Mouse (Mus musculus) hematopoietic stem cell, adult 5-6 weeks (primary cell): ENCODE data around the gene Uba6. TPM values are rescaled to one million over a fixed set of nuclear protein-coding genes. Genes with fewer than 3 reads are reported as not detected.

Experiments
- ATAC-seq, 2 experiments: fragments of 125-278 bp in 1 of 2; replicated peaks in 1 of 2; 2 replicates each; pipeline ENCODE4 v1.8.0; 2016 to 2017; ENCODE audit warnings: inconsistent platforms in 2 of 2, mild to moderate bottlenecking in 2 of 2, moderate number of reproducible peaks in 2 of 2, low read depth in 1 of 2, moderate TSS enrichment in 1 of 2; ENCODE audit not compliant: low FRiP score in 2 of 2, poor library complexity in 2 of 2, severe bottlenecking in 2 of 2, insufficient read depth in 1 of 2, low TSS enrichment in 1 of 2
- total RNA-seq: library from RNA; stranded (forward); fragments of 172-1452, 232-1000 nt; gene quantifications from 2 replicates; pipeline ENCODE4 v1.2.3, GENCODE M21; 2017

Uba6 gene
- total RNA-seq, 1 experiment from 2014 or later = 48.4 TPM

DNA sequence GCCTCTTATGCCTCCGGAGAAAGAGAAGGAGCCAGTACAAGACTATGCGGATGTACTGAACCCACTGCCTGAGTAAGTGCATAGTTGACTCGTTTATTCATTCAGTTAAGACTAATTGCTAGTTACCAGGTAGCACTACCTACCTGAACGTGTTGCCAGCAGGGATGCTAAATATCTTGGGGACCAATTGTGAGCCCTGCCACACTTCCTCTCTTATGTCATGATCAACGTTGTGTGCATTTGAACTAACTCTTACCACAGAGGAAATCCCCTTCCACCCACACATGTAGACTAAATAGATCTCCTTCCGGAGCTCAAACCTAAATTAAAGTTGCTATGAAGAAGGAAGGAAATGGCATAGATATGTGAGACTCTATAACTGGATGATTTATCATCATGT lies 85.9 kb downstream of the Uba6 start:
- ATAC-seq = peak; percentile 92 to 93

DNA sequence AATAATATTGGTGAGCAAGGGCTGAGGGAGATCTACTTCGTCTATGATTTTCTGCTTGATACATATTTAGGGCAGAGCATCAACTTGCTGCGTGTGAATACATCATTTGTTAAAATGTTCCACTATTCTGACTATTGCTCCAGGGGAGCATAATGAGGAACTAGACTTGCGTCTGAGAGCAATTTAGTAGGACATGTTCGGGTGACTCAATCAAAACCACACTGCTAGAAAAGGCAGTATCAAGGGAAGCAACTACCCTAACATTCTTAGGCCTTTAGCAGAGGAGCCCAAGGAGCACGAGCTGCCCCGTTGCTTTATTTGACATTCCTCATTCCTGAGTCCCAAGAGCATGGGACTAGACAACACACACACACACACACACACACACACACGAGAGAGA lies 87.6 kb downstream of the Uba6 start:
- peak; percentile 79 to 81 for ATAC-seq

DNA sequence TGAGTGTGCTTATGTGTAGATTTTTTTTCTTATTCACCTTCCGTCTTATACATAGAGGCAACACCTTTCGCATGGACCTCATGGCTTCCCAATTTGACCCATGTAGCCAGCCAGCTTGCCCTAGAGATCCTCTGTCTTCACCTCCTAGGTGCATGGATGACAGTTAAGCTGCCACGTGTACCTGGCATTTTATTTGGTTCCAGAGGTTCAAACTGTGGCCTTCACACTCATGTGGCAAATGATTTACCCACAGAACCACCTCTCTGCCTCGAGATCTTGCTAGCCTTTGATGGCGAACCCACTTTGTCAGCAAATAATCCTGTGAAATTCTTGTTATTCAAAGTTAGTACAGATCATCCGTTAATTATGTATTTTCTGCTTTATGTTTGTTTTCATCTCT lies 88.6 kb downstream of the Uba6 start:
- no peak for ATAC-seq

DNA sequence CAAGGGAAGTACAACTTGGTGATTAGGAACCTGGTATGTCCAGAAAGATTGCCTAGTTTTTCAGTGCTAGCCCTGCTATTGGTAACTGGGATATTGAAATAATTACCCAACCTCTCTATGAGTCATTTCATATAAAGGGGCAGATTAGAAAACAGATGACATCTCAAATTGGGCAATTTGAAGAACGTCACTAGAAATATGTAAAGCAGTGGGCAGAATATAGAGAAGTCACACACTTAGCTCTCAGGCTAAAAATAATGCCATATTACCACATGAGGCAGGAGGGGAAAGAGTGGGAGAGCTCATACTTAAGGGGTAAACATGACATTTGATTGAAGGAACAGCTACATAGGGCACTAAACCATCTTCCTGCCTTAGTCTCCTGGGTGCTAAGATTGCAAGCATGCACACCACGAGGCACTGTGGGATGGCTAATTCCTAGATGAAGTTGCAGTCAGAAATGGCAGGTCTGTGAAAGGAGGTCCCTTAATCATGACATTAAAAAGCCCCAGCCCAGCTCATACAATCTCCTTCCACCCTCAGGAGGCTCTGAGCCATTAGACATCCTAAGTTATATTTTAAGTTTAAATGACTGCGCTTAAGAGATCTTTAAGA lies 93.8 kb downstream of the Uba6 start:
- ATAC-seq = peak; percentile 87 to 91

DNA sequence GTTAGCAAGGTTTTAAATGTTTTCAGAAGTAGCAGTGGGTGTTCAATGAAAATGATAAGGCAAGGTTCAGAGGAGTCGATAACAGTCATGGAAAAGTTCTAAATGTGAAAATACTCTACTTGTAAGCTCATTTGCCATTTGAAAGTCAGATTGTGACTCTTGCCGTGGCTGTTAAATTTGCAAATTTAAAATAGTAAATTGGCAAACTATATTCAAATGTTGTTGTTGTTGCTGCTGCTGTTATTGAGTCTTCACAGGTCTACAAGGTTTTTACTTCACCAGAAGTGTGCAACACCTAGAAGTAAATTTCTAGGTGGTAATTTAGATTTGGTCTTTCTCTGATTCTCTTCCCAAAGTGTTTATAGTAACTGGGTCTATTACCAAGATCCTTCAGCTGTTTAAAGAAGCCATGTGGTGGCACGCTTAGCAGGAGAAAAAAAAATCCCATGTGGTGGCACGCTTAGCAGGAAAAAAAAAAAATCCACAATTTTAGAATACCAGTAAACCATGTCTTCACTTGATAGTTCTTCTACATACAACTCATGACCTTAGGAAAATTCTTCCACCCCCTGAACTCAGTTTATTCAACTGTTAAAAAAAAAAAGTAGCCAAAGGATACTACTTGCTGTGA lies 99.7 kb downstream of the Uba6 start:
- ATAC-seq = no peak

DNA sequence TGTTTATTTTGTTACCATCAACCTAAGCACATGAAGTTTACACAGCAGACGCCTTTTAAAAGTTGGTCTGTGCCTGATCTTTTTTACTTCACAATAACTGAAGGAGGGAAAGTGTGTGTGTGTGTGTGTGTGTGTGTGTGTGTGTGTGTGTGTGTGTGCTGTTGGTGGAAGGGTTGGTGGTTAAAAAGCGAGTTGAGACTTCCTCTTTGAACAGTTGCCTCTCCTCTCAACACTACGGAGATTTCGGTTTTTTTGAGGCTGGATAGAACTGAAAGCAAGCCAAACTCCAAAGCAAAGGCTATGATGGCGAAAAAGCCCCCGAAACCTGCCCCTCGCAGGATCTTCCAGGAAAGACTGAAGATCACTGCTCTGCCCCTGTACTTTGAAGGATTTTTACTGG lies 101.1 kb downstream of the Uba6 start, which contains the start of gene Stap1:
Gene Stap1 (plus strand): TSS at position 209 of the 400 bp plus-strand sequence.
- peak; percentile 58 to 77 for ATAC-seq

DNA sequence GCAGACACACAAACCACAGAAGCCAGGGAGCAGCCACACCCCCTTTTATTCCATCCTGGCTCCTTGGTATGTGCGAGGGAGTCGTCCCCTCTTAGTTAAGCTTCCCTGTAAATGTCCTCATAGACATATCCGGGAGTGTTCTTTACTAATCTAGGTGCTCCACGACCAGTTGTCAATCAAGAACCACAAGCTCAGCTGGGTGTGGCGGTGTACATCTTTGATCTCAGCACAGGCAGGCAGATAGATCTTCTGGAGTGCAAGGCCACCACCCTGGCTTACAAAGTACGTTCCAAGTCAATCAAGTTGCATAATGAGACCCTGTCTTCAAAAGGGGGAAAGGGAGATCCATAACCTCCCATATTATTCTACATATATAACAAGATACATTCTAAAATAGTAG lies 103.5 kb downstream of the Uba6 start:
- no peak for ATAC-seq

DNA sequence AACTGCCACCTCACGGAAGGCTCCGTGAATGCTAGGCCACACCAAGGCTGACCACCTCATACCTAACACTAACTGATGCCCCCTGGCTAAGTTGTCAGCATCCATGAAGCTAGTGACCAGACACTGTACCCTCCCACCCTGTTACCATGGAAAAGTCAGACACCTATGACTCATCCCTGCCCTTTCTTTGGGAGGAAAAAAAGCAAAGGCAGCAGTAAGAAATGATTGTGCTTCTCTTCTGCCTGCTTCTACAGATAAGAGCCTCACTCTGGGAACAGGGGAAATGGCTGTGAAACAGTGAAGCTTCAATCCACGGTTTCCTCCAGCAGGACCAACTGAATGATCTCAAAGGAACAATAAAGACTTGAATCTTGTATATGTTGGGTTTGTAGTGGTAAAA lies 104.2 kb downstream of the Uba6 start:
- ATAC-seq = peak in 1 of 2 experiments; percentile 4; a peak in 1 of 4 replicates

DNA sequence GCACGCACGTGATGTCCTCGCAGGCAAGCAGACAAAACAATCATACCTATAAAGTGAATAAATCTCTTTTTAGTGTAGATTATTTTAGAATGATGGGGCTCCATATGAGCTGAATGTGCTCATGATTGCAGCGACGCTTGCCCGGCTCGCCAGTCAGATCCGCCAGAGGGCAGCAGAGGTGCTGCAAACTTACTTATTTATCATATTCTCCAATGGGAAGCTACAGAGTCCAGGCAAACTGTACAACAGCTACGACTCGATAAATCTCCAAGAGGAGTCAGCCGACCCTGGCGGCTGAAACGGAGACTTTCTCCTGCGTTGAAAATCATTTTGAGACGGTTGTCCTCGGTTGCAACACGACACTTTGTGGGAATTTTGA lies 106.1 kb downstream of the Uba6 start:
- peak; percentile 67 for ATAC-seq

DNA sequence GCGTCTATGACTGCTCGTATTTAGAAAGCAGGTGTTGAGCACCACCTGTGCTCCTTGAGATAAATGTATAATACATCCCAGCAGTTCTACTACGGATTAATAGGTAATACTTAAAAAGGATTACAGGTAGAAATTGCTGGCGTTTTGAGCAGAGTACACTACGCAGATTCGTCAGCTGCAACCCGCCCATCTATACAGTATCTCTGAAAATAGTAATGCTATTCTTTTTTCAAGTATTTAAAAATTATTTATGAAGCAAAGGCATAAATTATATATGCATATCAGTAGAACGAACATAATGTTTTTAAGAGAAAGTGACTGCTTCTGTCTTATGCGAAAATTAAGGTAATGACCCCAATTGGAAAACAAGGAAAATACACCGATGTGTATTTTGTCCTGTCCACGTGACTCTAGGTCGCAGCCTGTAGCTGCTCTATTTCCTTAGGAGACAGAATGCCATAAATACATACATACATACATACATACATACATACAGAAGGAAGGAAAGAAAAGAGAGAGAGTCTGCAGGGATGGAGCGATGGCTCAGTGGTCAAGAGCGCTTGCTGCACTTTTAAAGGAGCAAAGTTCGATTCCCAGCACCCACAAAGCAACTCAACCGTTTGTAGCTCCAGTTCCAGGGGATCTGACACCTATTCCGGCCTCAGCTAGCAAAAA lies 106.6 kb downstream of the Uba6 start:
- ATAC-seq = peak; percentile 12 to 13; a peak in 3 of 4 replicates

DNA sequence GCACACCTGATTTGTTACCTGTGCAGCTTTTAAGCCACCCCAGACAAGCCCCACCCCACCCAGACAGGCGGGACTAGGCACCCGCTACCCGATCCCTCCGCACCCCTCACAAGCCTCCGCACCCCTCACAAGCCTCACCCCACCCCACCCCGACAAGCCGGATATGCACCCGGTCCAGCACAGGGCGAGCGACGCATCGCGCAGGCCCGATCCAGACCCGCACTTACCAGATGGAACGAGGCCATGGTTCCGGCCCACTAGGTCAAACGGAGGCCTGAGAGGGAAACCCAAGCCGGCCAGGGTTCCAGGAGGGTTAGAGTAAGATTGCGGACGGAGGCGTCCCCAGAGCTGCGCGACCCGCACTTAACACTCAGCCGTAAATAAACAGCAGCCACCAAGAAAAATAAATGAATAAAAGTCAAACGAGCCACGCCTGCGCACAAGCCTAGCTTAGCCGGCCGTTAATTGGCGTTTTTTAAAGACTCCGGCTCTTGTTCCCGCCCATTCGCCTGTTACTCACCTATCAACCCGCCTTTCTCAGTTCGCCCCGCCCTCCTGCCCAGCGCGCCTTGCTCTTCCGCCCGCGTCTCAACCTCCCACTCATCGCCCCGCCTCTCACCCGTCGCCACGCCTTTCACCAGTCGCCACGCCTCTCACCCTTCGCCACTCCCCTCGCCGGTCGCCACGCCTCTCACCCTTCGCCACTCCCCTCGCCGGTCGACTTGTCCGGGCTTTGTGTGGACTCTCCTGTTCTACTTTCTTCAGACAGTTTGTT lies 107.3 kb downstream of the Uba6 start, which contains the start of gene Cenpc1:
Gene Cenpc1 (minus strand): TSS at position 483 of the 775 bp plus-strand sequence.
- ATAC-seq = peak; percentile 82 to 88

DNA sequence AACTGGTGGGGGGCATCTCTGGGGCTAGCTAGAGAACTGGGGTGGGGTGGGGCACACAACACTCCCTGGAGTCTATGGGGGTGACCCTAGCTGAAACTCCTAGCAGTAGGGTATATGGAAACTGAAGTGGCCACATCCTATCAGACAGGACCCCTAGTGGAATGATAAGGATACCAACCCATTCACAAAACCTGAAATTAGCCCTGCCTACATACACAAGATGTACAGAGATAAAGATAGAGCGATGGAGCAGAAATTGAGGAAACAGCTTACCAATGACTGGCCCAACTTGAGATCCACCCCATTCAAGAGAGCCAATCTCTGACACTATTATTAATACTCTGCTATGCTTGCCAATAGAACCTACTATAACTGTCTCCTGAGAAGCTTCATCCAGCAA lies 109.1 kb downstream of the Uba6 start:
- ATAC-seq = no peak

Other genes starting within 250 kb of the Uba6 start
- 56.3 and 58.3 TPM in 2 replicates for gene Cenpc1, start 107.2 kb downstream of the Uba6 start, total RNA-seq
- 80.4 and 98.5 TPM in 2 replicates for gene Stap1, start 101.1 kb downstream of the Uba6 start, total RNA-seq
- not detected in 2 replicates for gene Gnrhr, start 25.1 kb upstream of the Uba6 start, total RNA-seq
- not detected in 2 replicates for gene Tmprss11c, start 116.5 kb upstream of the Uba6 start, total RNA-seq
- not detected in 2 replicates for gene Tmprss11d, start 200.6 kb upstream of the Uba6 start, total RNA-seq